Mouse (Mus musculus) thymus, adult 18-20 months (tissue): Measurements from ENCODE around the gene Iqschfp.

Experiments used
- DNase-seq, 2 experiments: peaks; one replicate each; pipeline ENCODE4 v3.0.0; 2022; ENCODE audit warnings: mixed read lengths in 2 of 2

Gene Iqschfp

DNA sequence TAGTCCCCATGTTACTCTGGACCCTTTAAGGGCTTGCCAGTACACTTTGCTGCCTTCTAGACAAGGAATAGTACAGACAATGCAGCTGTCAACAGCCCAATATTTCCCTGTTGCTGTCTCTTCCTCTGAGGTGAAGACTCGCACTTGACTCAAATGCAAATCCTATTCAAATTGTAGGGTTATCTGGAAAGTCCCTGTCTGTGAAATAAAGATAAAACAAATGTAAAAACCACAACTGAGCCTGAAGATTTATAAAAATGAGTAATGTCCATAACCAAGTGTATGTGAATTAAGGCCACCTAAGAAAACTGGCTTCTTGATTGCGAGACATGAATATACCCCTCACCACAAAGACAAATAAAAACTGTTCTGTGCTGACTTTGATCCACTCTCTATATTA, 347.9 kb downstream of the Iqschfp start:
- DNase-seq: no peak

DNA sequence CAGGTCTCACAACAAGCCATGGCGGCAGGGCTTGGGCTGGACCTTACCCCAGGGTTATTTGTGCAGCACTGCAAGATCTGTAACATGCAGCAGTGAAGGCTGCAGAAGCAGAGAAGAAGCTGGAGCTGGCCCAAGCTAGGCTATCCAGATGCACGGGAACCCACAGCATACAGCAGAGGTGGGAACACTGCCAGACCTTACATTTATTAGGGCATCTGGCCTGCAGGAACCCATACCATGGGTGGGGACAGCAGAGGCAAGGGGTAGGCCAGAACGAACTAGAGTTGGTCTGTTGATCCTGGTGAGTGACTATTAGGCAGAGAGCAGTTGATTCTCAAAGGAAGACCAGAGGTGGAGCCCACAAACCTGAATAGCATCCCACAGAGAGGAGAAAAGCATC, 351.2 kb downstream of the Iqschfp start:
- no peak for DNase-seq

DNA sequence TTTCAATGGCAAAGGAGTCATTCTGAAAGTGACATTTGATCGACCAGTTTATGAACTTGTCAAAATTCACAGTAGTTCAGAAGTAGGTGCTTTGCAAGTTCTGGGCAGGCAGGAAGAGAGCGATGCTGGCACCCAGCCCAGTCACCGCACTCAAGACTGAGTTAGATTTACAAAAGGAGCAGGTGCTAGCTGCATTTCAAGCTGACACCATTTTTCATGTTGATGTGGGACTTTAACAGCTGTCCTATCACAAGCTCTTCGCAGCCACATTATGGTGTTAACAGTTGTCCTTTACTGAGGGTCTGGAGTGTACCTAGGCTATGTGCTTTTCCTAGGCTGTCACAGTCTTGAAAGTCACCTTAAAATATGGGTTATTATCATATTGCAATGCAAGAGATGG, 354.1 kb downstream of the Iqschfp start:
- DNase-seq: no peak

DNA sequence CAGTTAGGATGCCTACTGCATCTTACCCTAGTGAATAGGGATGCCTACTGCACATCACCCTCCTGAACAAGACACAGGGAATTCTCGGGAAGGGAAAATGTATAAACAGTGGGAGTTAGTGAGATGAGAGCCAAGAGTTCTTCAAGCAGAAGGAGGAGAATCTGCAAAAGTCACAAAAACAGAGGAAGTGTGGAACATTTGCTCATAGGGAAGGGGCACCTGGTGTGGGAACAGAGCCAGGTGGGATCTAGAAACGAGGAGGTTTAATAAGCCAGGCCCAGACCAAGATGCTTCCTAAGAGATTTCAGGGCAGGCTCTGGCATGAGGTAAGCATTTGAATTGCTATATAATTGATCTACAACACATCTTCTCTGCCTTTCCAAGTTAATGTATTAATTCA, 358.6 kb downstream of the Iqschfp start:
- no peak for DNase-seq

DNA sequence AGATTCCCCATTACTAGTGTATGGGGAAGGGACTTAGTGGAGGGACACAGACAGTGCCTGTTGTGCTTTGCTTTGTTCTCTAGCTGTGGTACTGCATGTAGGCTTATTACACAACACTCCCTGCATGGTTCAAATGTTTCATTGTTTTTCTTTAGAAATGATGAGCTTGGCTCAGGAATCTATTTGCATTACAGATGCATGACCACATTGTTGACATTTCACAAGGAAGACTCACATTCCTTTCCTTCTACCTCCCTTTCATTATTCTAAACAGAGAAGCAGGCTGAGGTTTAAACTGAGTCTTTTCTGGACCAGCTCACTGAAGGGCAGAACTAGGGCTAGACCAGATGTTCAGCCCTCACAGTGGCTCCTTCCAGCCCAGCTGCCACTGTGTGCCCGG, 360.3 kb downstream of the Iqschfp start:
- no peak for DNase-seq

DNA sequence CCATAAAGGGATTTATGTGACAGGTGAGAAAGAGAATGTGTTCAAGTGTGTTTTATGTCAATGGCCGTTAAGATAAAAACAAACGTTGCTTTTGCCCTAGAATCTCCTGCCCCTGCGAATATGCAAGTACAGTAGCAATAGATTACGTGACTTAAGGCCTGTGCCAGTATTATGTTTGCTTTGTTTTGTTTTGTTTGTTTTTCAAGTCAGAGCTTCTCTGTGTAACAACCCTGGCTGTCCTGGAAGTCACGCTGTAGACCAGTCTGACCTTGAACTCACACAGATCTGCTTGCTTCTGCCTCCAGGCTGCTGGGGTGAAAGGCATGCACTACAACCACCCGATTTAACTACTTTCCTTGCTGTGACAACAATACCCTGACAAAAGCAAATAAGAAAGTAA, 370.3 kb downstream of the Iqschfp start:
- no peak for DNase-seq

DNA sequence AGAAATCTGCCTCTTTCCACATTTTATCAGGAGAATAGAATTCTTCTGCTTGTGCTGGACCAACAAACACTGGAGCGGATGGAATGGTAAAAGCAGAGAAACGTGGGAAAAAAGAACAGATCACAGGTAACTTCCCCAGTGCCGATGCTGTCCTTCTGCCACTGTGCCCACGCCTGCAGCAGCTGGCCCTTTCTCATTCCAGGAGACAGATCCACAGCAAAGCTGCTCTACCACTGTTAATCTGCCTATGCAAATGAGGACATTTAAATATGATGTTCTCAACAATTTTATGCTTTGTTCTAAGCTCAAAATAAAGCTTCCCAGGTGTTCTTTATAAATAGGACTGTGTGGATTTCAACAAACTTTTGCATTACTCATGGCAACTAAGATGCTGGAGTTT, 375.9 kb downstream of the Iqschfp start:
- DNase-seq: no peak

DNA sequence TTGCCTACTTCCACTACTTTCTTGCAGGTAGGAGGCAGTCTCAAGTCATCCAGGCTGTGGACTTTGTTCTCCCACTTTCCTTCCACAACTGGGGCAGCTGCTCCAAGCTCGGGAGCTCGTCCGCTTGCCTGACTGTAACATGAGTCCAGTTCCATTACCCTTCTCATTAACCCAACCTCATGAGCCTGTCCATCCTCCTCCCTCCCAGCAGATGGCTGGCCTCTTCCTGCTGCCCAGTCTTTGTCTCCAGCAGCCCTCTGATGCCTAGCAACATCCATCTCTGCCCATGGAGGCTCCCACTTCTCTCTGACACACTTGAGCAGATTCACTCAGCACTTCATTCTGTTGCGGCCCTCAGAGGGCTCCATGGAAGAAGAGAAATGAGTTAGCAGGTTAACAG, 377.2 kb downstream of the Iqschfp start:
- DNase-seq: no peak

DNA sequence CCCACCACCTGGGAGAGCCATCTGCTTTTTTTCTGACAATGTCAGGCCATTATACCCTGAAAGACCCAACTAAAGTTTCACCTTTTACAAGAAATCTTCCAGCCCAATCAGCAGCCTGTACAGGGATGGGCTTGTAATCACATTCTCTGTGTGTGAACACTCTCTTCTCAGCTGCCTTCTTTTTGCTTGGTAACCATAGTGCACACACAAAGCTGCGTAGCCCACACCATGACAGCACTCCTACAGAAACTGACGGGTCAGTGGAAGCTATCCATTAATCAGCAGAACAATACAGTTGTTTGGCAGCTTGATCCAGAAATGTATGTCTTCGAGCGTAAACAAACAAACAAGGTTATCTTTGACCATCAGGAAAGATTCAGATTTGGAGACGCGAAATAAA, 378.2 kb downstream of the Iqschfp start:
- no peak for DNase-seq

DNA sequence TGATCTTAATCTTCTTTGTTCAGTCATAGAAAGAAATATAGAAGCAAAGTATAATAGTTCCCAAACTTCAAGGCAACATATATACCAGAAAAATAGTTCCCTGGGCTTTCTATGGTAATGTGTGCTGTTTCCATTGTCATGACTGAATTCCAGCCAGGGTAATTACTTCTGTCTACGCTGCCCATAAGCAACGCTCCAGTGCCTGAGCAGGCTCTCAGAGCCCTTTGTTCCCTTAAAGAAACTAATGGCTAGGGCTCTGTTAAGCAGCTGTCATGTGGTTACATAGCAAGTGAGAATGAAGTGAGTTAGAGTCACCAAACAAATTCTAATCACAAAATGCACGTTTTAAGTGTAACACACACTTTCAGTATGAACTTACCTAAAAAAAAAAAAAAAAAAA, 379.4 kb downstream of the Iqschfp start:
- no peak for DNase-seq

DNA sequence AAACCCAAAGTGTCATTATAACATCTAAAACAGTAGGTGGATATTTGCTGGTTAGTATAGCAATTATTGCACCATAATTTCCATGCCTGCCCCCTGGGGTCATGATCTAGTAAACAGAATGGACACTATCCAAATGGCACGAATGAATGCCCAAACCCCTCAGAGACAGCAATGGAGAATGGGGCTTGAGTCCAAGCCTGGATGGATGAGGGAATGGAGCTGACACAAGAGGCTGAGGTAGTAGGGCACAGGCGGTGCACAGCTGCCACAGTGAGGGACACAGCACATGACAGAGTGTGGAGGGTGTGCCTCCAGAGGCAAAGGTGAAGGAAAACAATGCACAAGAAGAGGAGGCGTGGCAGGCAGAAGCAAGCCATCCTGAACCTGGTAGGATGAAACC, 379.8 kb downstream of the Iqschfp start:
- DNase-seq: no peak

DNA sequence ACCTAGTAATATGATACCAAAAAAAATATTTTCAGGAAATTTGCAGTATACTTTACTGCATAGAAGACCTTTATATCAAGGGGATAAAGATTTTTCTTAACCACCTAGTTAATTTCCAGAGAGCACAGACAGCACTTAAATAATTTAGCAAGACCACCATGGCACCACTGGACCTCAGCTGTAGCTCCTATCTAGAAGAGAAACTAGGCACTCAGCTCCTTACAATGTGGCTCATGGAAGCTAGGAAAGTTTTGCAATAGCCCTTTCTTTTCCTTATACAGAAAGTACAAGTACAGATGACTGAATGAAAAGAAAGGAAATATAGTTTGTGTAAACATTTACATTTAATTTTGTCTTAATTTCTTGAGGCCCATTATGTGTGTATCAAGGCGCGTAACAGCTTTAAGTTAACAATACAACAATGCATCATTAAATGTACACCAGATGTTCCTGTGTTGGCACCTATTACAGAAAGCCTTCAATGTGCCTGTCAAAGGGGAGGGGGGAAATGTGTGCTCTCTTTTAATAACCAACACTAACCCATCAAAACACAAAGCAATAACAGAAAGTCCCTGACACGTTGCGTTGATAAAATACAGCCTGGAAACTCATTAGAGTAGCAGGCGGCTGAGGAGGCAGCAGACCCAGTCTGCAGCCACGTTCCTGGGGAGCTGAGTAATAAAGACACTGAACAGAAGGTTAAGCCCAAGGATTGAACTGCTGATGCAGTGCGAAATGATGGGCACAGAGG, 391.0 kb downstream of the Iqschfp start:
- no peak for DNase-seq

DNA sequence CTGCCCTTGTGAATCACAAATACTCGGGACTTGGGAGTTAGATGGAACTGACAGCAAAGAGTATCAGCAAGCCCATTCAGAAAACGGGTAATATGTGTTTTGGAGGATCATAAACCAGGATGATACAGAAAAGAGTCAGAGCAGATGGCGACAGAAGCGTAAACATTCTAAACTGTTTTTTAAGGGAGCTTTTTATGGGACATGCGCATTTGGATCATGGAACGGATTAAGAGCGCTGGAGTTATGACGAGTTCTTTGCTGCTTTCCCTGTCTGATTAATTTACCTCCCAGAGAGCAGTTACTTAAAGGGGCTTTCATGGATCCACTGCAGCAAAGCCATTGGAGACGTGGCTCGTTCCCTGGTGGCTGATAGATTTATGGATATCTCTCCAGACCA, 391.6 kb downstream of the Iqschfp start:
- no peak for DNase-seq

DNA sequence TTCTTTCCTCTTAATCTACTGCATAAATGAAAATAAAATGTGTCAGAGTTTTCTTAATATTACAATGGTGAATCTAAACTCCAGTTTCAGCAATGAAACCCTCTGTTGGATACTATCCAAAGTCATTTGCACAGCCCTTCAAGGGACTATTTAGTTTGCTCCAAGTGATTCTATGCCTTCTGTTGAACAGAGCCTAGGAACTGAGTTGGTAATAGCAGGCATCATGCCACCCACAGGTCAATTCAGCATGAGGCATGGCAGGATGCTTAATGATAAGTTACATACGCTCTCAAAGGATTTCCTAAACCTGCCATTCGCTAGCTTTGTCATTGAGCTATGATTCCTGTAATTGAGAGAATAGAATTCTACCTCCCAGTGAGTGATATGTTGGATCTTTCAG, 392.5 kb downstream of the Iqschfp start:
- DNase-seq: no peak

DNA sequence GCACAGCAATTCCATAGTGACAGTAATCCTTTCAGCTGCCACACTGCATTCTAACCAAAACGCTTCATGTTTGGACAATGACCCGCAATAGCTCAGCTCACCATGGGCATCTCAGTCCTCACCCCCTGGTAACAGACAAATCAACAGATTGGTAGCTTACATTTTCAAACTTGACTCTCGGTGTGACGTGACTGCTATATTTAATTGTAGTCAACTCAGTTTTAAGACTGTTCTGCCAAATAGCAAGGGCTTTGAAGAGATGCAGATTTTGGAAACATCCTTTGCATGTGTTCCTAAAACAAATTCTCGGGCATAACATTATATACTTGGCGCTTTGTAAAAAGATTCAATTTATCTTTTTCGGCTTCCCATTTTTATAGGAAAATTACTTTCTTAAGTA, 404.7 kb downstream of the Iqschfp start:
- DNase-seq: no peak

DNA sequence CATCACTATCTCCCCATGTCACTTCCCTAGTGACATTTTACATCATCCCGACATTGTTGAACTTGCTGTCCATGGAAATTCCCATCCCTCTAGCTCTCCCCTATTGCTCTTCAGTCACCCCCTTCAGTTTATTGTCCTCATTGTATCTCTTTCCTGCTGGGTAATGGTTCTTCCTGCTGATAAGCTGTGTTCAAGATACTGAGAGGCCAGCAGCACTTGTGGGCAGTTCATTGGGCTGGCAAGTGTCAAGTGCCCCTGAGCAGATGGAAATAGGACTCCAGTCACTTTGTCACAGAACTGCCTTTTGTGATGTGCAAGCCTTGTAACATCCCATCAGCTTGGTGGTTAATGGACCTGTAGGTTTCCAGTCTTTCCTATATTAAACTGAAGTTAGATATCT, 413.6 kb downstream of the Iqschfp start:
- no peak for DNase-seq

DNA sequence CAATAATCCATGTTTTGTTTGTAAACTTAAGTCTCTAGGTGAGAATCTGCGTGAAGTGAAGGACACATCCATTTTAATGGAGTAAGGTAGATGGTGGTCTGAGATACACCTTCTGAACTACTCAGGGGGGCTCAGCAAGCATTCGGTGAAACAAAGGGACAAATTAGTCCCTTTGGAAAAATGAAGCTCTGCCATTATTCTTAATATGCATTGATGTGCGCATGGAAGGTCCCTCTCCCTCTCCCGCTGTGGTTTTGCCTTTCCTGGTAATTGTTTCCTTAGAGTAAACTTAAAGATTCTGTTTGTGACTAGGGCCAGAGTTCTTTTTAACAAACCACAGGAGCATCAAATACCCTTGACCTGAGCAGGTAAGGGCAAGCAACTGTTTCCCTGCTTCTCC, 414.7 kb downstream of the Iqschfp start:
- DNase-seq: no peak

DNA sequence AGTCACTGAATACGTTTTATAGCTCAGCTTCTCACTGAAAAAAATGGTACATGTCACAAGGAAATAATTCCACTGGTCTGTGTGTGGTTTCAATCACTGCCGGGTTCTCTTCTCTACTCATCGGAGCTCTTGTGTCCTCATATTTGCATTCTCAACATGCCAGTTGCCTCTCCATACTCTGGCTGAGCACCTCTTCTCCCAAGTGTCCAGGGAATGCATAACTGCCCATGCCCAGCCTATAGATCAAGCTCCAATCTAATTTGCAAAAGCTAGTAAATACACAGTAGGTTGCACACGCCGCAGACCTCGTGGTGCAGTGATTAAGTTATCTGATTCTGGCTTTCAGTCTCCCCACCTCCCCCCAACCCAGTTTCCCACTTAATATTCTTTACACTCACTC, 433.5 kb downstream of the Iqschfp start:
- DNase-seq: no peak

DNA sequence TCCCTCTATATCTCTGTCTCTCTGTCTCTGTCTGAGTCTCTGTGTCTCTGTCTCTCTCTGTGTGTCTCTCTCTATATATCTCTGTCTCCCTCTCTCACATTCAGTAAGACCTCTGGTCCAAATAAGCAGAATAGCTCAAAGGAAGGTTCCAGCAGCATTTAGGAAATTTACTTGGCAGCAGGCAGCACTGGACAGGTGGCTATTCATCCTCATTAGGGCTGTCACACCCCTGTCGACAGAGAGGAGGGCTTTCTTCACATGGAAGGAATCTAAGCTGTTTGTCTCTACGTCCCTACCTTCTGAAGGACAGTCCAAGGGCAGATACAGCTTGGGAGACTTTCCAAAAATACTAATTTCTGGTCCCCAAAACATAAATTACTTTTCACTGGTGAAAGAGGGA, 440.5 kb downstream of the Iqschfp start:
- DNase-seq: no peak

DNA sequence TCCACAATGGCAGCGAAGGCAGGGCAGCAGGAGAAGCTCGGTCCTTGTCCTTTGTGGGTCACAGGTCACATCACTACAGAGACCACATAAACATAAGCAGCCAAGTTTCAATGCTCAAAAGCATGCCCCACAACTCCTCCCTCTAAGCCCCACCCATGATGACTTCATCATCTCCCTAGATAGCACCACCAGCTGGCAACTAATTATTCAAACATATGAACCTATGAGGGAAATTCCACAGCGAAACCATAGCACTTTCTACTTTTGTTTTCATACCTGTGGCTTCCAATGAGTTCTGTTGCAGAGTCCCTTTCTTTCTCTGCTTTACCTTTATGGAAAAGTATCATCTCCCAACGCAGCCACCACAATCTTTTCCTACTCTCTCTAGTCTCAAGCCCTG, 443.5 kb downstream of the Iqschfp start:
- DNase-seq: no peak

DNA sequence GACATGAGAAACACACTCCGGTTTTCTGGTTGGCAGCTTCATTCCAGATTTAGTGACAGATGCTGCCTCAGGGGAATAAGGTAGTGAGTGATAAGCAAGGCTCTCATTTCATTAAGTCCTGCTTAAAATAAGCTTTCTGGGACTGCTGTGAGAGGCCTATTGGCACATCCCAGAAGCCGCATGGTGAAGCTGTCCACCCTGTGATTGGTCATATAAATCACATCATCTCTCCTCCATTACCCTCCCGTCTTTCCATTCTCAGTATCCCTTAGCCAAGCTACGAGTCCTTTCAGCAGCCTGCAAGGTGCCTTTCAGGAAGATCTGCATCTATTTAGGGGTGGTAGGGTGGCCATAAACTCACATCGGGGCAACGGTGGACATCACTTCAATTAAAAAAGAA, 458.6 kb downstream of the Iqschfp start:
- no peak for DNase-seq

DNA sequence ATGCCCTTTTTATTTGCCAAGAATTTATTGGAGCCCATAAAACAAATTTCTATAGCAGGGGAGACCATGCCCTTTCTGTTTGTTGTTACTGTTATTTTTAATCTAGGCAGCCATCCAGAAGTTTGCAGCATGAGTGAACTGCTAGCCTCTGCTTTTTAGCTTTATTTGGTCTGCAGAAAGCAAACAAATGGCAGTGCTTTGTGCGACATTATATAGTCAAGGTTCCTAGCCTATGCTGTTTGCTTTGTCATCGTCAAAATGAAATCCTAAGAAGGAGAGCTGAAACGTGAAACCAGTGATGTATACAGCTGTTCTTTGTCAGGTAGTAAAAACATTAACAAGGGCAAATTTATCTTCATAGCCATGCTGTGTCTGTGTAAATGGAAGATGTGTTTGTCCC, 459.4 kb downstream of the Iqschfp start:
- no peak for DNase-seq

DNA sequence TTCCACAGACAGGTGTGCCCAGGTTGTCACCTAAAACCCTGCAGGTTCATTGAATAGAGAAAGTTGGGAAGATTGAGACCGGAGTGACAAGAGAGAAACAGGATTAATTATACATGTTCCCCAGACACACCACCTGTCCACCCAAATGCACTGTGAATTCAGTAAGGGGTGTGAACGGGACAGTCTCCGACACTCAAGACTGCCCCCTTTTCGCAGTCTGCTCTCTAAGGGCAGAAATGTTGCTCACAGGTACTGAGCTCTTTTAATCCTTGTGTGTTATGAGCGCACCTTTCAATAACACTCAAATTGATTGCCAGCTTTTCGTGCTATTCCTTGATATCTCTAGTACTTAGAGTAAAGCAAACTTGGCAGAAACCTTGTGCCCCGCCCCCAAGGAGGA, 460.9 kb downstream of the Iqschfp start:
- DNase-seq: no peak

DNA sequence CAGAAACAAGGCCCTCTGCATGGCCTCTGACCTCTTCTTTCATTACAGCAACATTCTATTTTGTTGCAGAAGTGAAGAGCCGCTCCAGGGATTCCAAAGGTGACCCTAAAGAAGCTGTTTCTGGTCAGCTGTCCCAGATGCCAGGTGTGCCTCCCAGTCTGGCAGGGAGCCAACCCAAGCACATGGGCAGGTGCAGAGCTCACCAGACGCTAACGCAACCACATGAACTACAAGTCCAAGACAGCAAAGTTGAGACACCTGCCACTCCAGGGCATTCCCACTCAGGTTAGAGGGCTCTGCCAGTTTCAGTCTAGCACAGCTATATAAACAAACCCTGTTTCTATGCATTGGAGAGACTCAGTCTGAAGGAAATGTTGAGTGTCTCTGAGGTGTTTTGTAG, 461.5 kb downstream of the Iqschfp start:
- no peak for DNase-seq

DNA sequence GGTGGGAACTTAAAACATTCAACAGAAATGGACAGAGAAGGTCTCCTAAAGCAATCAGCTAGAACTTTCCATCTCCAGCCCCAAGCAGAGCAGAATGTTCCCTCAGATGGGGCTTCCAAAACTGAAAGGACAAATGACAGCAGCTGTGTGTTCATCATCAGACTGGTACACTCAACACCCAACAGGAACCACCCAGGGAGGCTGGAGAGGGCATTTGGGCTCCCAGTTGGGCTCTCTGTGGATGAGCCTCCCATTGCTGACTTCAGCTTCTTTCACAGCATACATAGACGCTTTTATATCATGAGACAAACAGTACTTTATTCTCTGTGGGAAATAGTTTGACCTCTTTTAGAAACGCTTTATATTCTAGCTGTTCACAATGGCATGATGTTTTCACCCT, 464.5 kb downstream of the Iqschfp start:
- no peak for DNase-seq

DNA sequence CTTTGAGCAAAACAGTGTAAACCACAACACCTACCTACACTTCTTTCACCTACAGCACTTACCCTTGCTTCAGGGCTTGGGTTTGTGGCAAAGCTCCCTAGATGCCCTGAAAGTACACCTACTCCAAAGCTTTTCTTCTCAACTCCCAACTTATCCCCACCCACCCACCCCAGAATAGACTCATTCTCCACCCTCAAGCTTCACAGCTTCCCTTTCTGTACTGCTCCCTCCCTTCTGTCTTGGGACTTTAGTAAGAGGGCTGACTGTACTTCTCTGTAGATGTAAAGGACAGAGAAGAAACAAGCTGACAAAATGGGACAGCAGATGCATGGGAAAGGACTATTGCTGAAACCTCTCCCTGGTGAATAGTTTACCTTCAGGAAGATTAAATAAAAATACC, 476.0 kb downstream of the Iqschfp start:
- no peak for DNase-seq
